Mouse (Mus musculus): Measurements from ENCODE around the gene Mpeg1.

Gene Mpeg1

DNA sequence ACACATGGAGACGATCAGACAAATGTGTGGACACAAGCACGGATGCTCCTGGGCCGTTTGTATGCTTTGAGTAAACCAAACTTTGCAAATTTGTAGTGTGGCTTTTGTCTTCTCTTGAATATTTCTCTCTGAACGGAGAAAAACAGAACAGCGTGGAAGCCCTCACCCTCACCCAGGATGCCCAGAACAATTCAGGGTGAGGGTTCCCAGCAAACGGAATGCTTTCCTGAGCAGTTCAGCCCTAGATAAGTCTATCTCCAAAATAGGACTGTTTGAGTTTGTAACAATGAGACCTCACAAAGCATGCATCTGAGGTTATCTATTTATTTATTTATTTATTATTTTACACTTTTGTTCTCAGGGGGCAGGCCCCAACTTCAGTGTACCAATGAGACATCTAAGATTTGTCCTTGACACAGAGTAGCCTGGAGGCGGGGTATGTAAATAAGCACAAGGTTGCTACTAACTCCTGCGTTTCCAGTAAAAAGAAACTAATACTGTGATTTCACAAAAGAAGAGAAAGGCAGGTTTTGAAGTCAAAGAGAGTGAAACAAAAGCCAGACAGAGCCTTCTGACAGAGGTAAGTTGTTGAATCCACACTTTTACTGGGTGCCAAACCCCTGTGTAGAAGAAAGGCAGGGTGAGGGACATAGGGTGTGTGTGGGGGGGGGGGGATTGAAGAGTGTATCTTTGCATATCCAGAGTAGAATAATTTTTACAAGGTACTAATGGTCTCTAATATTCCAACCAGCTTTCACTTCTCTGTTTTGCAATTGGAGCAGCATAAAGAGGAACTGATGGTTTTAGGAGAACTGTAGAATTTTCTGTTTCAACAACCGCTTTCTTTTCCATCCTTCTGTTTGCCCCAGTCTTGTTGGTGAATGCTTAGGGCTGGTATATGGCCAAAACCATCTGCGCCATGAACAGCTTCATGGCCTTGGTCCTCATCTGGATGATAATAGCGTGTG is at the start of gene Mpeg1:
Gene Mpeg1 (plus strand): TSS at position 498 of the 968 bp plus-strand sequence.
- DNase-seq (ENCODE audit: extremely low spot score, low spot score): no peak

DNA sequence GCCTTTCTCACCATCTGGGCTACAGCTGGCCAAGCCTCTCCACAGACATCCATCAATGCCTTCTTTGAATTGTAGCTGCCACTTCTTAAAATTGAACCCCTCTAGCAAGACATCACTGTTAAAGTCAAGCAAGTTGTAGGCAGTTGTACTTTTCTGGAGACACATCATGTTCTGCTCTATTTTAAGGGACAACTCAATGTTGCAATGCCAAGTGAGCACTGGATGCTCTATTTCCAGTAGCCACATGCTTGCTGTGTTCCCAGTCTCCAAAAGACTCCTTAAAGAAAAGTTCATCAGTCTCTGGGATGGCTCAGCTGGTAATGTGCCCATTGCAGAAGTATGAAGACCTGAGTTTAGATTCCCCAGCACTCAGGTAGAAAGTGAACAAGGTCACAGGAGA is 46.8 kb upstream of the Mpeg1 start:
- no peak for DNase-seq (ENCODE audit: extremely low spot score, low spot score)

DNA sequence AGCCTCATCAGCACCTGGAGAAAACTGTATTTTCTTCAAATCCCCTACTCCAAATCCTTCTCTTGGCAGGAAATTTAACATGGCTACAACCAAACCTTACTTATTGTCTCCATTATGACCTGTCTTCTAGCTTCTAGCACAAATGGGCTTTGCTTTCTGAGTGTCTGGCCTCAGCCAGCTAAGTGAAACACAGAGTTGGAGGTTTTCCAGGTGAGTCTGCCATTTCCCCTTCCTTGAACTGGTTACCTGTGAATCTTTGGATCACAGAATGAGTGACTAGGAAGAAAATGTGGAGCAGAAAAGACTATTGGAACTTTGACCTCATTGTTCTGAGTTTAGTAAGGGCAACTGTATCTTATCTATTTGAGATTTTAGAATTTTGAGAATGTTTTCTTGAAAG is 43.2 kb upstream of the Mpeg1 start, which contains the start of gene Olfr1441:
Gene Olfr1441 (plus strand): TSS at position 73 of the 400 bp plus-strand sequence.
- DNase-seq (ENCODE audit: extremely low spot score, low spot score): no peak

DNA sequence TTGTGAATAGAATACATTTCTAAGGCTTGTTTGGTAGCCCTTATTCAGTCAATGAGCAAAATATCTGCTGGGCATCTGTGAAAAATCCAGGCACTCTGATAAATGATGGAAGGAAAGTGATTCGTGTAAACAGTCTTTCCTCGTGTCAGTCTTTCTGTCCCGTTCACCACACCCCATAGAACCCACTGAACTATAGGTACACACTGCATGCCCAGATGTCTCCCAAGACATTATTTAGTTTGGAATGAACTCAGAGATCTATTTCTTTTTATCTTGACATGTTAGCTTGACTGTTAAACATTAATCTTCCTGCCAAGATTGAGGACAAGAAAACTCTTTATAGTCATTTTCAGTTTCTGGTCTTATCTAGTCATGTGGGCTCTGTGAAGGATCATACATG is 42.3 kb upstream of the Mpeg1 start:
- no peak for DNase-seq (ENCODE audit: extremely low spot score, low spot score)

DNA sequence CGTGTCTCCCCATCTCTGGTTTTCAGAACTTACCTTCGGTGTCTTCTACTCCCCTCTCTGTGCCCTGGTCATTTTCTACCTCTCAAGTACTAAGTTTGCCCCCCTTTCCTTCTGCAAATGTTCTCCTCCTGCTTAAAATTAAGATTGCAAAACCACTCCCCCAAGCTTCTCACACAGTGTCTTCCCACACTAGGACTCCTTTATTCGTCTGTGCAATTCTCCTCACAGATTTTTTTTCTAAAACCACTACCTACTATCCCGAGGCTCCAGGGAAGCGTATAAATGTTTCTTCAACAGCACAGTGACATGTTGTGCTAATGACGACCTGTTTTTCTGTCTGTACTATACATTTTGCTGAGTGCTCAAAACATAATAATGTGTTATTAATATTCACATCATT is 40.0 kb upstream of the Mpeg1 start:
- DNase-seq (ENCODE audit: extremely low spot score, low spot score): no peak

DNA sequence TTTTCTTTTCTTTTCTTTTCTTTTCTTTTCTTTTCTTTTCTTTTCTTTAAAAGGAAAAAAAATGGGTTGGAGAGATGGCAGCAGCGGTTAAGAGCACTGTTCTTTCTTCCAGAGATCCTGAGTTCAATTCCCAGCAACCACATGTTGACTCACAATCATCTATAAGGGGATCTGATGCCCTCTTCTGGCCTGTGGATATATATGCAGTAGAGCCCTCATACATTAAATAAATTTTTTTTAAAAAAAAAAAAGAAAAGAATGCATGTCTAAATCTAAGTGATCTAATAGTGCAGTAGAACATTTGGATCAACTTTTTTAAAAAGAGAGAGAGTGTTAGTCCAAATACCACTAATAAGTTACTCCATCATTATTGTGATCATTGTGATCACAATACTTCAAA is 38.9 kb upstream of the Mpeg1 start:
- DNase-seq (ENCODE audit: extremely low spot score, low spot score): no peak

DNA sequence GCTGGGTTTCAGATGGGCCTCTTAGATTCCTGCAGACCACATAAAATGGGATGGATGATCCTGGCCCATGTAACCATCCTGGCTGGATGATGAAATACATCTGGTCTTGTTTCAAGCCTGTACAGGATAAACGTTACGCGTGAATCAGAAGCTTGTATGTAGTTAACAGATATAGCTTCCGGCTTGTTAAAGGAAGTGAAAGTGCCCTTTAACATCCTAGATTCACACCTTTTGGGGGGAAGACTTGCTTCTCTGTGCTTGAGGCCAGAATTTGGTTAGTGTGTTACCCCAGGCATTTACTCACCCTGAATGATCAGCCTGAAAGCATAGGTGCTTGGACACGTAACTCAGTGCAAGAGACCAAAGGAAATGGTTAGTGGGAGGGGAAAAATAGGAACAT is 33.5 kb upstream of the Mpeg1 start:
- no peak for DNase-seq (ENCODE audit: extremely low spot score, low spot score)

DNA sequence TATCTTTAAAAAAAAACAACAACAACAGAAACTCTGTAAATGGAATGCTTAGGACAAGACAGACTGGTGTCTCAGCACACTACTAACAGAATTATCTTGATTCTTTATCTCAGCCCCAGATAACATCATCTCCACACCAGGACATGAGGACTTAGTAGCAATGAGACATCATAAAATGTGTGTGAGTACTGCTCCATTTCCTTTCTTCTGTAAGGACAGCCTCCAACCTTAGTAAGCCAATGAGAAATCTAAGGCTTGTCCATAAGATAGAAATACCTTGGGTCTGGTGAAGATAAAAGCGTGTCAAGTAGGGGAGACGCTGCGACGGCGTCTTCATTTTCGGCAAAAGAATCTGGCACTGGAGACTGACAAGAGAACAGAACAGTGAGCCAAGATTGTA is 33.0 kb upstream of the Mpeg1 start, which contains the start of gene Pfpl:
Gene Pfpl (plus strand): TSS at position 301 of the 400 bp plus-strand sequence.
- DNase-seq (ENCODE audit: extremely low spot score, low spot score): no peak

DNA sequence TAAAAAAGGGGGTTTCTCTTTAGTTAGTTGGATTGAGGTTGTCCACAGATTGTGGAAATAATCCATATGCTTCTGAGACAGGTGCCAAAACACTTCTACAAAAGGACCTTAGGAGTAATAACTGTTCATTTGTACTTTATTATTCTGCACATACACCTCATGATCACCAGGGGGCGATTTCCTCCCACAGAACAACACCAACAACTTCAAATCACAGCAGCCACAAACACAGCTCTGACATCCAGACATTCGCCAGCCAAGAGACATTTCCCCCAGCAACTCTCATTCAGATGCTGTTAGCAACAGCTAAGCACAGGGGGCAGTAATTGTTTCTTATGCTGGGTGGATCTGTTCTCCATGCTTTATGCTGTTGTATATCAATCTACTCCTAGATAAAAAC is 27.5 kb upstream of the Mpeg1 start:
- no peak for DNase-seq (ENCODE audit: extremely low spot score, low spot score)

DNA sequence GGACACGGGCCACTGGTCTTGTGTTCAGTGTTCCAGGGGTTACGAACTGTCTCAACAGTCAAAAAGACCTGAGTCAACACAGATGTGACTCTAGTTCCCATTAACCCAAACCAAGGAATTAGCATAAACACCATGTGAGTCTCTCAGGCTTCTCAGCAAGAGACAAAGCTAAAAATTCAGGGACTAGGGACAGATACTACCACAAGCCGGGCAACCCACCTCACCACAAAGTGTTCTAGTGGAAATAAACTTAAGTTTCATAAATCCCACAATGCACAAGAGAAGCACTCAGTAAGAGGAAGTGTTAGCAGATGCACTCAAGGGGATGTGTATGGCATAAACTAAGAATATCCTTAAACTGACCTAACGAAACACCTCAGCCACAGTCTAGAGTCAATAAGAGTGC is 25.6 kb upstream of the Mpeg1 start:
- DNase-seq (ENCODE audit: extremely low spot score, low spot score): no peak

DNA sequence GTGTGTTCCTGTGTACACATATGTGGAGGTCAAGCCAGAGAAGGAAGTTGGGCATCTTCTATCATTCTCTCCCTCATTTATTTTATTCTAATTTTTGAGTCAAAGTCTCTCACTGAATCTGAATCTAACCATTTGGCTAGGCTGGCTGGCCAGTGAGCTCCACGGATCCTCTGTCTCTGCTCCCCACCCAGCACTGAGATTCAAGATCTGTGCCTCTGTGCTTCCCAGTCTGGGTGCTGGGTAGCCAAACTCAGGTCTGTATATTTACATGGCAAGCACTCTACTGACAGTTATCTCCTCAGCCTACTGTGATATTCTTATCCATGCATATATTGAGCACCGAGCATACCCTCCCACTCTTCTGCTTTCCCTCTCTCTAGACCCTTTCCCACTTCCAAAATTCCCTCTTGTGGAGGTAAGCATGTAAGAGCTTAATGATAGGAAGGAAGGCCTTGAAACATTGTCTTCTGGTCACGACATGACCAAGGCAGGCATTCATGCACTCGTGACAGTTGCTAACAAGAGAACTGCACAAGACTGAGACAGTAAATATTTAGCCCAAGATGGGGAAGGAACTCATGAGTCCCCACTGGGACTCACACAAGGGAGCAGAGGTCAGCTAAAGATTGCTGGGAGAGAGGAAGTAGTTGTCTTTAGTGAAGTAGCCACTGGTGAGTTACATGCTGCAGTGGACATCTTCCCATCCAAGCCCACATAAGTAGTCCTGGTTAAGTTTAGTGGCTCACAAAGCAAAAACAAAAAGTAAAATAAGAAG is 24.6 kb upstream of the Mpeg1 start:
- DNase-seq (ENCODE audit: extremely low spot score, low spot score): no peak

DNA sequence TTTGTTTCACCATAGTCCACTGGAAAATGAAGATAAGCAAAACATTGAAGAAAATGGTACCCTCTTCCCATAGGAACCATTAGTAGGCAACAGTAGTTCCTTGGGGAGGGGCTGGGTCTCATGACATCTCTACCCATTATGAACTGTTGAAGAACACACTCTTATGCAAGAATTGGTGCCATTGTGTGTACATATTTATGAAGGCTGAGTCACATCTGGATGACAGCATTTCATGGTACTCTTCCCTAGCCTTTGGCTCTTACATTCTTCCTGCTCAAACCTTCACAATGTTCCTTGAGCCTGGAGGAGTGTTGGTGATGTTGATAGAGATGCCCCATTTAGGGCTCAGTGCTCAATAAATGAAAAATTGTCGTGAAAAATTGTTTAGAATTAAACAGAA is 21.0 kb upstream of the Mpeg1 start:
- no peak for DNase-seq (ENCODE audit: extremely low spot score, low spot score)

DNA sequence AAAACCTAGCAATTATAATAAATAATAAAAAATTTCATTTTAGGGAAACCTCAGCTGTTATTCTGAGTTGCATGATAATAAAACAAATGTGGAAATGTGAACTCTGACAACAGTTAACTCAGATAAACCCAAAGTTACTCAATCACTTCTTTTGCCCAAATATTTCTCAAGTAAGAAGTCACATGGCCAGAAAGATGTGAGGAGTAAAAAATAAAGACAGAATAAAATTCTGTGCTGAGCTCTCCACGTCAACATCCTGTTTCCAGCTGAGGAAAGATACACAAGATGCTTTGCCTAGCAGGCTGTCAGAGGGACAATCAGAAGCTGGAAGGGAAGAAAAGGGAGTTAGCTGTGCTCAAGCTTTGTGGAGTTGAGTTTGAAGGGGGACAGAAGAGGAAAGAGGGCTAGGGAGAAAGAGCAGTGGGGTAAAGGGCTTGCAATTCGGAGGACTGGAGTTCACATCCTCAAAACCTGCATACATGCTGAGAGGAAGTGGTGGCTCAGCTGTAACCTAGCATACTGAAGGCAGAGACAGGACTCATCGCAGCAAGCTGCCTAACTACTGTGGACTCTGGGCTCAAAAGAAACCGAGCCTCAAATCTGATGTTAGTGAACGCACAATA is 20.4 kb upstream of the Mpeg1 start:
- DNase-seq (ENCODE audit: extremely low spot score, low spot score): no peak

DNA sequence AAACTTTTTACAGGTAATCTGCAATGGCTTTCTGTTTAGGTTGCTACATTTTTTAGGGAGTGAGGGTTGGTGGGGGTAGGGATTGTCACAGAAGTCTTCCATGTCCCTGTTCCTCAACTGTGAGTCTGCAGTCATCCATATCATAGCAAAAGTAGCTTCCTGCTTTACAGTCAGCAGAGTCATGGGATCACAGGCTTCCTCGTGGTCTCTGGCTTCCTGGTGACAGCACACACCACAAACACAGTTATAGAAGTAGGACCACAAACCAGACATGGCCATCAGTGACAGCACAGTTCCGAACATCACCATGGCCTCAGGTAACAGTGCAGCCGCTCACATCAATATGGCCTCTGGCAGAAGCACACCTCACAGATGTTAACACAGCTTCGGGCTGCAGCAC is 18.0 kb upstream of the Mpeg1 start:
- DNase-seq (ENCODE audit: extremely low spot score, low spot score): no peak

DNA sequence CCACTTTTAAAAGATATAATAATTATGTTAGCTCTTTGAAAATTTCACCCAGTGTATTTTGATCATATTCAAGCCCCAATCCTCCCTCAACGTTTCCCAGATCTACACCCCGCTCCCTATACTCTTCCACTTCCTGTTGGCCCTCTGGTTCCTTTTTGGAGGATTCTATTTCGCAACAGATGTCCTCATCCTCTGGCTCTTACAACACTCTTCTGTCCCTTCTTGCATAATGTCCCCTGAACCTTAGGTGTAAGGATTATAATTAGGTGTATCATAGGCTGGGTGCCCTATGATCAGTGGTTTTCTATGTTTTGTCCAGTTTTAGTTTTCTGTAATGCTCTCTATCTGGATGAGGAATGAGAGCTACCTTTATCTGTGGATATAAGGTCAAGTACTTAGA is 15.6 kb upstream of the Mpeg1 start:
- DNase-seq (ENCODE audit: extremely low spot score, low spot score): no peak

DNA sequence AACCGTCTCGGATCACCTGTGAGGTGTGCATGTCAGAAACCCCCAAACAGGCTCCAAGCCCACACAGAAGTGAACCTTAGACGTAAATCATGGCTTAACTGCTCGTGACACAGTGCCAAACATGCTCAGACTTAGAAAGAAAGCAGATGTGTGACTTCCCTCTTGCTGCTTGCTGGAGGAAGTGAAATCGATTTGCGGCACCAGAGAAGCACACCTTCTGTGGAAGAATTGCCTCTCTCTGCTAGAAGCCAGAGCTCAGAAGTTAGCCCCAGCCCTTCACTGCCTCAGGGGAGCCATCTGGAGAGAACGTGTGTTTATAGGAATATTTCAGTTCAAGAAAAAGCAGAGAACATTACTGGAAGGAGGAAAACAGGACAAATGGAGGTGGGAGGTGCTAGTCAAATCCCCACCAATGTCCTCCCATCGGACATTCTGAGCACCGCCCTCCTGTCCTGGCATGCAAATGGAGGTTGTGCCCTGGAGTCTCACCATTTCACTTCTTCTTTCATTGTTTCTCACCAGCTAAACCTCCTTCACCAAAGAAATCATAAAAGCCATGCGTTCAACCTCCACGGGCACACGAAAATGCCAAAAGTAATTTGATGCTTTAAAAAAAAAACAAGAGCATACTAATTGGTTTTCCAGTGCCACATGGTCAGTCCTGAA is 3.0 kb upstream of the Mpeg1 start:
- peak; percentile 12 for DNase-seq (ENCODE audit: extremely low spot score, low spot score)

DNA sequence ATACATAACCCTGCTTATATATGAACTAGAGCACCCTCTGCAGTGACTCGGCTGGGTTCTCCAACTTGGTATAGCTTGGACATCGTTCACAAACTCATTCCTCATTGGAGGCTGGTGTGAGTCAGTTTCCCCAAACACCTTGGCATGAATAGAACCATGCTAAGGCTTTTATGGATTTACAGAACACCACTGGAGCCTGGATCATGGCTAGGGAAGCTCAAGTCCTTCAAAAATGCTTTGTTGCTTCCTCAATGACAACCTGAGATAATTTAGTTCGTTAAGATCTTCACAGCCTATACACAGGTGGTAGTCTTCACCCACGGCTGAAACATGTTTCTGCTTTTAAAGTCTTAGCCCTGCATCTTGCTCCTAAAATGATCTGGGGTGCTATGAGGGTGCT is 1.1 kb upstream of the Mpeg1 start:
- DNase-seq (ENCODE audit: extremely low spot score, low spot score): no peak

DNA sequence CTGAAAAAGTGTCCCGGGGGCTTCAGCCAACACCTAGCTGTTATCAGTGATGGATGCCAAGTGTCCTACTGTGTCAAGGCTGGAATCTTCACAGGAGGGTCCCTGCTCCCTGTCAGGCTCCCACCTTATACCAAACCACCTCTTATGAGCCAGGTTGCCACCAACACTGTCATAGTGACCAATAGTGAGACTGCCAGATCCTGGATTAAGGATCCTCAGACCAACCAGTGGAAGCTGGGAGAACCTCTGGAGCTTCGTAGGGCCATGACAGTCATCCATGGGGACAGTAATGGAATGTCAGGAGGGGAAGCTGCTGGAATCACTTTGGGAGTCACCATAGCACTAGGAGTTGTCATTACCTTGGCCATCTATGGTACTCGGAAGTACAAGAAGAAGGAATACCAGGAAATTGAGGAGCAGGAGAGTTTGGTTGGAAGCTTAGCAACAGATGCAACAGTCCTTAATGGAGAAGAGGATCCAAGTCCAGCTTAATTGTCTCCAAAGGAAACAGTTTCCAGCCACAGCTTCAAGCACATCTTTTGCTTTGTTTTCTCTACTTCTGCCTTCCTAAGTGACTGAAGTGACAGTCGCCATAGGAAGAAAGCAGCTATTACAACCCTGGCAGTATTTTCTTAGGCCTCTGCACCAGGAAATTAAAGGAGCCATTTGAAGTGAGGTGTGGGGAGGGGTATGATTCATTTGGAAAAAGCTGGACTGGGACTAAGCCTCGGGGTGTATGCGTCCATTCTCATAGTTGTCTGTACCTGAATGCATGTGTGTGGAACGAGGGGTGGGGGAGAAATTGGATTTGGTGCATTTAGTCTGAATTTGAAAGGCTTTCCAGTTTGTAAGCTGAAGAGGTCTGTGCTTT is 2.5 kb downstream of the Mpeg1 start:
- peak; percentile 11 for DNase-seq (ENCODE audit: extremely low spot score, low spot score)

DNA sequence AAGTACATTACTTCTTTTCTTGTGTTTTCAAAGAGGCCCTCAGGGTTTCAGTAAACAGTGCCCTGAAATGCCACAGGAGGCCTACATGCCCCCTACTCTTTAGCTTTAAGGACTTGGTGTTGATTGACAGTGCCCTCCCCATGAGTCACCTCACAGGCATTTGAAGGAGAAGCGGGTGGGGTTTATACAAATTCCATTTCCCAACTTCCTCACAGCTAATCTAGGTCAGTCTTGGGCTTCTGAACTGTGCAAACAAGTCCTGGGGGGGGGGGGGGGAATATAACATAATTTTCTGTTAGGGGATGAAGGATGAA is 3.1 kb downstream of the Mpeg1 start:
- peak; percentile 12 for DNase-seq (ENCODE audit: extremely low spot score, low spot score)

DNA sequence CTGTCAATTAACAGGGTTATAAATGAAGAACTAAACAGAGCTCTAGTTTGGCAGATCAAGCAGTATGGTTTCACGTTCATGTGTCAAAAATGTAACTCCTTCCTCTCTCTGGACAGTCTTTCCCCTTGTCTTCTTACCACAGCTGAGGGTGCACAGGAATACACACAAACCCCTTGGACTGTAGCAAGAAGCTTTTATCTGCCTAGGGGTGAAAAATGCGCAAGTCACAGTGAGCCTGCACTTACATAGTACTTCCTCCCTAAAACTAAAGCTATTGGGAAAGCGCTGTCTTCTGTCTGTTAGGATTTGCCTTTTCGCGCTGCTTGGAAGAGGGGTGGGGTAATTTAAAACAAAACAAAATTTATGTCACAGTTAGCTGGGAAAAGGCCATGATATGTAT is 3.5 kb downstream of the Mpeg1 start:
- peak; percentile 12 for DNase-seq (ENCODE audit: extremely low spot score, low spot score)

DNA sequence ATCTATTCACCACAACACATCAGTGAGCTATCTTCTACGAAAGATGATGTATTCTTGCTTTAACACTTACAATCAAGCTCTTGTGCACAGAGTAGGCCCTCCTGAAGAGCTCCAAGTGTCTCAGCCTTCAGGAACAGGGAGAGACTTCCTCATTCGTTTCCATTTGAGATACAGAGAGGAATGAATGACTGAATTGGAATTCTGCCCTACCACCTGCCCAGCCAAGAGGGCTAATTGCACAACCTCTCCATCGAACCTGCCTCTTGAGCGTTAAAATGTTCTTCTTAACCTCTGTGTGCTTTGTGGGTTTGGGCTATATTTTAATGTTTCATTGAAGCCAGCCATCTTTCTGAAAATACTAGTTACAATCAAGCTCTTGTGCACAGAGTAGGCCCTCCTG is 4.1 kb downstream of the Mpeg1 start:
- DNase-seq (ENCODE audit: extremely low spot score, low spot score): peak; percentile 8
